Mouse (Mus musculus): ENCODE results near the gene Padi1. TPM values are rescaled to one million over a fixed set of nuclear protein-coding genes. Genes with fewer than 3 reads are reported as not detected.

Gene Padi1
- not detected for total RNA-seq (2023)

DNA sequence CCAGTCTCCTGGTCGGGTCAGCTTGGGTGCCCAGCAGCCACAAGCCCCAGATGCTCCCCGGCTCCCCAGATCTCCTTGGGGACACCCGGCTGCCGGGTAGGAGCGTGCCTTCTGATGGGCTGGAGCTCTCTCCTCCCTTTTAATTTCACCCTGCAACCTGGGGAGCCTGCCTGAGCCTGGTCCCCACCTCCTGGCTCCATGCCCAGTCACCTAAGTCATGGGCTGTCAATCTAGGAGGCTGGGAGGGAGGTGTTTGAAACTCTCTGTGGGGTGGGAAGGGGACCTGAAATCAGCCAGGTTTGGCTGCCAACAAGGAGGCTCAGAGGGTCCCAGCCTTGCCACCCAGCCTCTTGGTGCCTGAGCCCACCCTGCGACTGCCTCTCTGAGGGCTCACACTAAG, at the start of gene Padi1:
Gene Padi1 (minus strand): TSS at position 113 of the 400 bp plus-strand sequence.

DNA sequence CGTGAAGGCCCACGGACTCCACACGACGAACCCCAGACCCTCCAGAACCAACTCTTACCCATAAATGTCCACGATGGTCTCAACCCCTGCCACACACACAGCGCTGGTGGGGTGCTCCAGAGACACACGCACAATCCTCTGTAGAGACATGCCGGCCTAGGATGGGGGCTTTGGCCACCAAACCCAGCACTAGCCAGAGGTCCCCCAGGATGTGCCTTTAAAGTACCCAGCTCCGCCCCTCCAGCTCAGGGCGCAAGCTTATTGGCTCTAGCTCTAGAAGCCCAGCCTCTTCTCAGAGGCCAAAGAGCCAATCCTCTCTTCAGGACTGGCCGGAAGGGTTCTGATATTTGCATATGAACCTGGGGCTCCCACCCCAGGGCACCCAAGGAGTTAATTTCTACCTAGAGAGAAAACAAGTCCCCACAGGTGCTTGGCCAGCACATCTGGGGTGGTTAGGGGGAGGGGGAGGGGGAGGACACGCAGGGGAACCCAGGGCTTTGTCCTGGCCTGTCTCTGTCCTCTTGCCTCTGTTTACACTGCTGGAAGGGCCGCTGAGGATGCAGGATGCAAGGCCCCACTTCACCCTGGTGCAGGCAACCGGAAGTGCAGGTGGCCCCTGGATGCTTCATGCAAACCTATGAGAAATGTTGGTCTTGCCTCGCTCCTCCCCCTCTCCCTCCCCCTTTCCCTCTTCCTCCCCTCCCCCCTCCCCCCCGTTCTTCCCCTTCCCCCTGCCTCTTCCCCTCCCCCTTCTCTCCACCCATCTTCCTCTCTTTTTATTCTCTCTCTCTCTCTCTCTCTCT, 34.9 kb downstream of the Padi1 start, which contains the start of gene Padi3:
Gene Padi3 (minus strand): TSS at position 191 of the 803 bp plus-strand sequence.

DNA sequence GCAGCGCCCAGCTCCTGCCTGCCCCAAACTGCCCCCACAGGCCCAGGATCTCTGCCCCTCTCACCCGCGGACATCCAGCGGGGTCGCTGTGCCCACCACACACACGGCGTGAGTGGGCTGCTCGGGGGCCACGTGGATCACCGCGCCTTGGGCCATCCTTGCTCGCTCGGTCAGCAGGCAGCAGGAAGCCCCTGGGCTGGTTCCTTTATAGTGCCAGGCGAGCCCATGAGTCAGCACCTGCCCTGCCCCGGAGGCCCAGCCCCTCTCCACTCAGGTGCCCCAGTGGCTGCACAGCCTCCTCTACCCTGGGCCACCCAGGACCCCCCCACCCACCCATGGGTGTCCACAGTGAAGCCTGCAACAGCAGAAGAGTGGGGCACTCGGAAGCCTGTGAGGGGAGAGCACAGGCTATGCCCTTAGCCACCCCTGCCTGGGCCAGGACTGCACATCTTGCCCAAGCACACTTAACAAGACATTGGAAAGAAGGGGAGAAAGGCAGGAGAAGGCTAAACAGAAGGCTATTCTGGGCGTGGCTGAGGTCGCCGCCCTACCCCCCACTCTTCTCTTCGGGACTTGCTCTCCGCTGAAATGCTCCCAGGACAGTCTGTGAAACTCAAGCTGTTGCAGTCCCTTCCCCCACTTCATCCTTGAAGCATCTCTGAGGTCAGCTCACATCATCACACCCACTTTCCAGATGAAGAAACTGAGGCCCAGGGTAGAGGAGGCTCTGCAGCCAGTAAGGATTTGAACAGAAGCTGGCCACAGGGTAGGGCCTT, 71.4 kb downstream of the Padi1 start, which contains the start of gene Padi4:
Gene Padi4 (minus strand): TSS at position 212 of the 776 bp plus-strand sequence.

Other genes starting within 250 kb of the Padi1 start
- 10 to 100 TPM; 42.1 to 54.6 TPM for gene Arhgef10l, start 179.8 kb downstream of the Padi1 start, total RNA-seq (2023)
- 10 to 100 TPM; 70.5 to 73.6 TPM for gene Rcc2, start 145.2 kb downstream of the Padi1 start, total RNA-seq (2023)
- under 1 TPM in 1 of 2 experiments, not detected in 1; 0.20 TPM for gene Padi6, start 103.1 kb downstream of the Padi1 start, total RNA-seq (2023)
- gene Padi4, start 71.5 kb downstream of the Padi1 start, total RNA-seq (2023): 100 to 1,000 TPM; 443 to 544 TPM
- gene Padi3, start 35.1 kb downstream of the Padi1 start, total RNA-seq (2023): under 1 TPM; 0.24 to 0.60 TPM
- gene Padi2, start 60.6 kb upstream of the Padi1 start, total RNA-seq (2023): 10 to 100 TPM; 33.8 to 42.6 TPM
- 10 to 100 TPM; 74.0 to 91.4 TPM for gene Sdhb, start 115.4 kb upstream of the Padi1 start, total RNA-seq (2023)
- gene Atp13a2, start 141.1 kb upstream of the Padi1 start, total RNA-seq (2023): 10 to 100 TPM; 38.1 to 53.5 TPM
- not detected for gene Mfap2, start 164.6 kb upstream of the Padi1 start, total RNA-seq (2023)
- 10 to 100 TPM in 1 of 2 experiments, 1 to 10 TPM in 1; 8.9 to 10.2 TPM for gene Crocc, start 214.8 kb upstream of the Padi1 start, total RNA-seq (2023)
- gene Necap2, start 232.6 kb upstream of the Padi1 start, total RNA-seq (2023): 10 to 100 TPM; 78.5 to 93.0 TPM
- not detected for gene Spata21, start 242.6 kb upstream of the Padi1 start, total RNA-seq (2023)